Mouse (Mus musculus): Measurements from ENCODE around the gene Rpl10.
A peak's percentile ranks its signal among the peaks of the same experiment; 100 is the strongest.

Rpl10 gene

DNA sequence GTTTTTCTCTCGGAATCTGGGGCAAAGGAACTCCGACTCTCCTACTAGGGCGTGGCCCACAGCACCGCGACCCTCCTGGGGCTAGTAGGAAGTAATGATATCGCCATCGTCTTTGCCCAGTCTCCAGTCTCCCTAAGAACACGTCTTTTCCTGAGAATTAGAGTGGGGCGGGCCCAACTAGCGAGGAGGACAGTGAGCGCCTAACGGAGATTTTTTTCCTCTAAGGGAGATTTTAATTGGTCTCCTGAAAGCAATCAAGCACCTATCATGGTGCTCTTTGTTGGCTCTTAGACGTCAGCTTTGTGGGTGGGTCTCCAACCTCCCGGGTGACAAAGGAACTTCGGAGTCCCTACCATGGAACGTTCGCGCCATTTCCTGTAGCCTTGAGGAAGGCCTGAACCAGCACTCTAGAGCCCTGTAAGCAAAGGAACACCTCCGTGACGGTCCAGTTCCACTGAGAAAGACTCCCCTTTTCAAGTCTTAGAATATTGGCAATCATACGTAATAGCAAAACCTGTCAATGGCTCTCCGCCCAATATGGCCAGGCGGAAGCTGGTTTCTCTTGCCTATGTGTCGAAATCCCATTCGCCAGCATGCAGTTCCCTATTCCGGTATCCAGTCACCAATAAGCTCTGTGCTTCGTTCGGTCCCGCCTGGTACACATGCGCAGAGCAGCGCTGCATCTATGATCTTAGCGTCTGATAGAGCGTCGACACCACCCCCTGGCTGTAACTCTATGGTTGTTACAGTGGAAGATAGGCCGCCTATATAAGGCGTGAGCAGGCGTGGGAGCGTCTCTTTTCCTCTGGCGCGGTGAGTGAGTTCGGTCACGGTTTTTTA, at the start of gene Rpl10:
Gene Rpl10 (plus strand): TSS at position 751 of the 840 bp plus-strand sequence.
- DNase-seq, result peak; percentile 94

- DNase-seq, result no peak
These were observed 40.6 kb upstream of the Rpl10 start for GRCm38 (mm10) chrX:74230038-74230437.

- no peak for DNase-seq
These were observed 37.4 kb upstream of the Rpl10 start for GRCm38 (mm10) chrX:74233196-74233595.

GRCm38 (mm10) chrX:74240332-74240731, 30.3 kb upstream of the Rpl10 start:
- DNase-seq, result no peak

- peak; percentile 41 for DNase-seq
These were observed 27.2 kb upstream of the Rpl10 start for GRCm38 (mm10) chrX:74243396-74243795.

GRCm38 (mm10) chrX:74243807-74244206, 26.8 kb upstream of the Rpl10 start:
- no peak for DNase-seq

DNA sequence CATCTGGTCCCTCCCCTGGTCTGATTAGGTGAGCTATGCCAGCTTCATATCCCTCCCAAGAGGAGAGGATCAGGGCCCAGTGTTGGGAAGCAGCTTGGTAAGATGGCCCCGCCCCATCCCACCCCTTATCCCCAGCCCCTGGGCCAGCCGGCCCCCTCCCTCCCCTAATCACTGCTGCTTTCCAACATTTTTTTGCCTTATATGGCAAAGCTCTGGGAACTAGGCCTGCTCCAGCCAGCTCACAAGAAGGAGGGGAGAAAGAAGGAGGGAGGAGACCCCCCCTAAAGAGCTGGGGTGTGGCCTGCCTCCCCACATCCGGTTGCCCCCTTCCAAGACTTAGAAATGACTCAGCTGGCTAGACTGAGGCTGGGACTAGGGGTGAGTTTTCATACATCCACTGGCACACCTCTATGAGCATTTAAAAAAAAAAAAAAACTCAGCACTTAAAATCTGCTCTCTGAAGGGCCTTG, 26.0 kb upstream of the Rpl10 start:
- DNase-seq, result peak; percentile 75

DNA sequence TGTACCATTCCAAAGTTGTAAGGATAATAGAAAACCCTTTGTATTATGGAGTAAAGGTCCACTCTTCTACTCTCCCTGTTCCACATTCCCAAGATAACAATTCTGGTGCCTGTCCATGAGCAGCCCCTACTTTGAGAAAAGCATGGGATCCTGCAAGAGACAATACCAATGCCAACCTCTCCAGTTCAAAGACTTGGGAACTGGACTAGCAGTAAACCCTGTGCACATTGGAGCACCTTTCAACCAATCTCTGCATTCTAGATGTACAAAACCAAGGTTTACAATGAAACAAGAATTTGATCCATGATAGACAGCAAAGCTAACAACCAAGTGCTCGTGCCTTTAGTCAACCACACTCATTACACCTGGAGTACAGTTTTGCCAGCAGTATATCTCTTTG, 25.5 kb upstream of the Rpl10 start:
- DNase-seq, result no peak

- peak; percentile 88 for DNase-seq
These were observed 24.9 kb upstream of the Rpl10 start for GRCm38 (mm10) chrX:74245687-74246086.

GRCm38 (mm10) chrX:74246213-74246681, 24.4 kb upstream of the Rpl10 start:
- DNase-seq, result peak; percentile 92

DNA sequence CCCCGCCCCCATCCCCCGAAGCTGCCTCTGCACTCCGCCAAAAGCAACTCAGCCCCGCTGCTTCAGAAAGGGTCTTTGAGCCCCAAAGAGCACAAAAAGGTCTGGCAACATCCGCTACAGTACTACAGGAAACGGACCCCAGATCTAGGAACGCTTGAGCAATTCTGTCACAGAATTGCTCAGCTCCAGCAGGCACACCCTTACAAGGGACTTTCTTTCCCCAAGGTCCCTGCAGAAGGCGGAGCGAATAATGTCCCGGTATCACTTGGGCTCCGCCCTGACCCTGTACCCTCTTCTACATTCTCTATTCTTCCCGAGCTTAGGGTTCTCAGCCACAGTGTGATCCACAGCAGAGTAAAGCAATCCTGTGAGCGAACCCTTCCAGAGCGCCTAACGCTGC, 23.9 kb upstream of the Rpl10 start:
- no peak for DNase-seq

DNA sequence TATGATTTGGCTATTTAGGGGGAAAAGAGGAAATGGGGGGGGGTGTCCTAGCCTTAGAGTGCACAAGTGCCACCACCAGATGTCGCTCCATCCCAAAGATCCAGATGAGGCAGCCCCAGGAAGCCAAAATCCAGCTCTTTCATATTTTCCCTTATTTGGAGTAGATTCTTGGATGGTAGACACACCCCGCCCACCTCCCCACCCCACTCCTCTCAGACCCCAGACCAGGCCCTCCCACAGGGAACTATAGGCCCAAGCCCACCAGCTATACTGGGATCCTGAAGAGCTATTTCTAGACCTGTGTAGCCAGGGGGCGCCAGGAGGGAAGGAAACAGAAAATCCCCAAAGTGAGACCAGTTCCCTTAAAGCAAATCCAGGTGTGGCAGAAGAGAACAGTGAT, 22.0 kb upstream of the Rpl10 start:
- DNase-seq, result peak; percentile 72

- DNase-seq, result peak; percentile 78
These were observed 21.0 kb upstream of the Rpl10 start, which contains the start of gene Flna for GRCm38 (mm10) chrX:74249615-74250014. Gene Flna (minus strand): TSS chrX:74249820.

DNA sequence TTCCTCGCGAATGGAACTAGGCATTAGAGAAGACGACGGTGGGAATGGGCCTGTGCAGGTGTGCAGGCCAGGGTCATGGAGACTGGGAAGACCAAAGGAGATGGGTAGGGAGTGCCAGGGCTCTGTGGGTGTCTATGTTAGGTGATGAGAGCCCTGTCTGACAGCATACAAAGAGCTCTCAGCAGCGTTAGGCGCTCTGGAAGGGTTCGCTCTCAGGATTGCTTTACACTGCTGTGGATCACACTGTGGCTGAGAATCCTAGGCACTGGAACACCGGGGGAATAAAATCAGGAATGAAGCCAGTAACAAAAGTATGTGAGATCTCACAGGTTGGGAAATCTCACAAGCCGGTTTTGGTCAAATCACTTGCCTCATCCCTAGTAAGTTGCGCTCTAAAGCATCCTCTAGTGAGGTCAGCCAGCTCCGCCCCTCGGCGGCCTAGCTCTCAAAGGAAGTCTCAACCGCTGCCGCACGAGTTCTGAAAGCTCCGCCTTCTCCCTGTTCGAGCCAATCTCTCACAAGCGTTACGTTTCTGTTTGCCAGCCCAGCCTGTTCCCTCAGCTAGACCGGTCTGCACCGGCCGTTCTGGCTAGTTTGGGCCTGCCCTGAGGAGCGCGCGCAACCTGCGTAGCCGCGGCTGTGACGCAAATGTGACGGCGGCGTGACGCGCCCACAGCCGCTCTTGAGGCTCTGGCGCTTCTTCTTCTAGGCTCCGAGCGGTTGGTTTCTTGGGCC, 16.3 kb upstream of the Rpl10 start, which contains the start of gene Emd:
Gene Emd (plus strand): TSS at position 535 of the 735 bp plus-strand sequence.
- peak; percentile 93 for DNase-seq

DNA sequence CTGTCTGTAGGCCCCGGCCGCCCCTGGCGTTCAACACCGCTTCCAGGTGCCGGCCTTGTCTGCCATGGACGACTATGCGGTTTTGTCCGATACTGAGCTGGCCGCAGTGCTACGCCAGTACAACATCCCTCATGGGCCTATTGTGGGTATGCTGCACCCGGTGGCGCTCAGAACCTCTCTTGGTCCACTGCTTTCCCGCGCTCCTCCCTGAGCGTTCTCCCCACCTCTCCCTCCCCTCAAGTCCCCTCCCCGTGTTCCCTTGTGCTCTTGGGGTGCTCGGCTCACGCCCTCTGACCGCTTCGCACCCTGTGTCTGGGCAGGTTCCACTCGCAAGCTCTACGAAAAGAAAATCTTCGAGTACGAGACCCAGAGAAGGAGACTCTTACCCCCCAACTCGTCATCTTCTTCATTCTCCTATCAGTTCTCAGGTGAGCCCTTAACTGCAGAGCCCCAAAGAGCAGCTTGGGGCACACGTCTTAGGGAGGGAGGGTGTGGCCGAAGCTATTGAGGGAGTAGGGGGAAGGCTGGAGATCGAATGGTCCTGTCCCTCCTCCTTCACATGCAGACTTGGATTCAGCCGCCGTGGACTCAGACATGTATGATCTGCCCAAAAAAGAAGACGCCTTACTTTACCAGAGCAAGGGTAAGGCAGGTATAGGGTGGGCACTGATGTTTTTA, 15.6 kb upstream of the Rpl10 start:
- DNase-seq, result no peak

GRCm38 (mm10) chrX:74257746-74258145, 12.9 kb upstream of the Rpl10 start:
- DNase-seq, result no peak

GRCm38 (mm10) chrX:74269736-74270061, 913 bp upstream of the Rpl10 start:
- no peak for DNase-seq

- peak; percentile 36 for DNase-seq
These were observed 415 bp downstream of the Rpl10 start for GRCm38 (mm10) chrX:74270902-74271551.

GRCm38 (mm10) chrX:74273422-74274322, 3.1 kb downstream of the Rpl10 start:
- DNase-seq, result no peak

GRCm38 (mm10) chrX:74277916-74278315, 7.3 kb downstream of the Rpl10 start:
- no peak for DNase-seq

DNA sequence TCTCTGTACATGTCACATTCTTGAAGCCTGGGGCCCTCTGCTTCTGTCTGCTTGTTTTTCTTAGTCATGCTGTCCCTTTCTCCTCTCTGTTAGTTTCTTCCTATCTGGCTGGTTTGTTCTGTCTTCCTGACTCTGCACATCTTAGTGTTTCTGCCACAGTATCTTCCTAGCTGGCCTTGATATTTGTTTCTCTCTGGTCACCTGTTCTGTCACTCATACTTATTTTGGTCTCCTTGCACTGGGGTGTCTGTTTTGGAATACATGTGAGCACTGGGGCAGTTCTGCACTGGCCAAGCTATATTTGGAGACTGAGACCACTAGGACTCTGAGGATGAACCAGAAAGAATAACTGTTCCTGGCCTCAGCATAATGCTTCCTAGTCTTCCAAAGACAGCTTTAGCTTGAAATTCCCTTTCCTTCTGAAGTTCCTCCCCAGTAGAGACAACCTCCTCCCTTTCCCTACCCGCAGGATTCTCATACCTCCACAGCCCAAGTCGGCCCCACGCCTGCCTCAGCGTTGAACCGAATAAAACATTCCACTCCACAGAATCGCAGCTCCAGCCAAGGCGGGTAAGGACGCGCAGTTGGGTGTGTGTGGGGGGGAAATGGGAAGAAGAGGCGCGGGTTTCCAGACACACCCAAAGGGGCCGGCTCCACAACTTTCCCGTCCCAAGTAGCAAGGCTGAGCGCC, 10.6 kb downstream of the Rpl10 start:
- no peak for DNase-seq
